Mouse (Mus musculus): Measurements from ENCODE around the gene Flywch2.
A peak's percentile ranks its signal among the peaks of the same experiment; 100 is the strongest.

Gene Flywch2

GRCm38 (mm10) chr17:23746767-23747166 is 39.1 kb downstream of the Flywch2 start:
- no peak for DNase-seq

- DNase-seq = no peak
Observed at GRCm38 (mm10) chr17:23746311-23746710, 39.6 kb downstream of the Flywch2 start.

GRCm38 (mm10) chr17:23745301-23746251 is 40.3 kb downstream of the Flywch2 start, which contains the start of gene Kremen2:
Gene Kremen2, minus strand, starts transcription at chr17:23745833.
- no peak for DNase-seq

GRCm38 (mm10) chr17:23744651-23745050 is 41.2 kb downstream of the Flywch2 start:
- DNase-seq = no peak

GRCm38 (mm10) chr17:23744076-23744475 is 41.8 kb downstream of the Flywch2 start:
- no peak for DNase-seq

- DNase-seq = no peak
Observed at GRCm38 (mm10) chr17:23742941-23743340, 42.9 kb downstream of the Flywch2 start.

- no peak for DNase-seq
Observed at GRCm38 (mm10) chr17:23742210-23742793, 43.6 kb downstream of the Flywch2 start.

- no peak for DNase-seq
Observed at GRCm38 (mm10) chr17:23741359-23742209, 44.3 kb downstream of the Flywch2 start.

GRCm38 (mm10) chr17:23740598-23741021 is 45.3 kb downstream of the Flywch2 start, which contains the start of gene Paqr4:
Gene Paqr4, minus strand, starts transcription at chr17:23740867.
- DNase-seq = no peak

- DNase-seq = peak; percentile 95
Observed at GRCm38 (mm10) chr17:23740136-23740584, 45.7 kb downstream of the Flywch2 start.

- peak; percentile 64 for DNase-seq
Observed at GRCm38 (mm10) chr17:23739202-23740135, 46.4 kb downstream of the Flywch2 start.

GRCm38 (mm10) chr17:23738836-23739201 is 47.1 kb downstream of the Flywch2 start:
- DNase-seq = no peak

GRCm38 (mm10) chr17:23737493-23738445 is 48.1 kb downstream of the Flywch2 start:
- no peak for DNase-seq

GRCm38 (mm10) chr17:23734341-23734740 is 51.5 kb downstream of the Flywch2 start:
- no peak for DNase-seq

- DNase-seq = no peak
Observed at GRCm38 (mm10) chr17:23730441-23730840, 55.4 kb downstream of the Flywch2 start.
